Mouse (Mus musculus) ES-E14 (cell line): Measurements from ENCODE around the gene Snrpg. TPM values are rescaled to one million over a fixed set of nuclear protein-coding genes. Genes with fewer than 3 reads are reported as not detected.

Experiments used
- DNase-seq: peaks from one replicate; pipeline ENCODE4 v3.0.0-alpha.2; 2013; ENCODE audit warnings: low read depth, low spot score
- H3K27ac ChIP-seq: 2 replicates; pipeline ENCODE4 v1.5.1; 2012; ENCODE audit warnings: low read depth, mild to moderate bottlenecking, low read length, moderate library complexity, mixed read lengths; ENCODE audit not compliant: poor library complexity, insufficient read depth, severe bottlenecking
- H3K36me3 ChIP-seq: 2 replicates; pipeline ENCODE4 v1.6.1; 2012; ENCODE audit warnings: mild to moderate bottlenecking, low read length, moderate library complexity, mixed read lengths; ENCODE audit not compliant: control insufficient read depth, poor library complexity, insufficient read depth, severe bottlenecking
- H3K4me1 ChIP-seq, 2 experiments: fragments of 150-350 bp in 1 of 2; sonication (generic) in 1 of 2; 2 replicates each; pipeline ENCODE4 v1.6.1; 2012; ENCODE audit warnings: low read length in 2 of 2, mild to moderate bottlenecking in 1 of 2, mixed read lengths in 1 of 2; ENCODE audit not compliant: control insufficient read depth in 2 of 2, insufficient read depth in 2 of 2, poor library complexity in 1 of 2
- H3K4me3 ChIP-seq, 2 experiments: fragments of 150-350 bp in 1 of 2; sonication (generic) in 1 of 2; 2 replicates each; pipeline ENCODE4 v1.5.1; 2012; ENCODE audit warnings: low read length in 2 of 2, low read depth in 1 of 2, mild to moderate bottlenecking in 1 of 2, mixed read lengths in 1 of 2; ENCODE audit not compliant: insufficient read depth in 1 of 2, poor library complexity in 1 of 2, severe bottlenecking in 1 of 2
- H3K9ac ChIP-seq: 2 replicates; pipeline ENCODE4 v1.6.1; 2012; ENCODE audit warnings: low read depth, mild to moderate bottlenecking, low read length, mixed read lengths; ENCODE audit not compliant: poor library complexity, insufficient read depth, severe bottlenecking
- H3K9me3 ChIP-seq: fragments of 150-350 bp; sonication (generic); 2 replicates; pipeline ENCODE4 v1.6.1; 2012; ENCODE audit warnings: low read depth, mild to moderate bottlenecking, low read length; ENCODE audit not compliant: control insufficient read depth, insufficient read depth
- CHD2 ChIP-seq: IDR thresholded peaks from 2 replicates; pipeline ENCODE4 v1.6.1; 2014; ENCODE audit warnings: mild to moderate bottlenecking, low read depth, low read length, inconsistent platforms
- HCFC1 ChIP-seq: IDR thresholded peaks from 2 replicates; pipeline ENCODE4 v1.6.1; 2012; ENCODE audit warnings: low read length, inconsistent platforms, borderline replicate concordance; ENCODE audit not compliant: insufficient read depth
- MAFK ChIP-seq: IDR thresholded peaks from 2 replicates; pipeline ENCODE4 v1.6.1; 2014; ENCODE audit warnings: mild to moderate bottlenecking, low read depth, low read length, inconsistent platforms; ENCODE audit not compliant: insufficient read depth
- ZC3H11A ChIP-seq: IDR thresholded peaks from 2 replicates; pipeline ENCODE4 v1.6.1; 2012; ENCODE audit warnings: low read depth, mild to moderate bottlenecking, inconsistent platforms, low read length, borderline replicate concordance
- ZNF384 ChIP-seq: IDR thresholded peaks from 2 replicates; pipeline ENCODE4 v1.6.1; 2012; ENCODE audit warnings: low read depth, low read length, inconsistent platforms
- in situ Hi-C, 2 experiments: fragments of 600-800 bp; cut with MboI; formaldehyde crosslinking; loops; one replicate each; pipeline ENCODE4 v1.15.1; 2025; ENCODE audit warnings: low sequenced_read_pairs in 2 of 2, inconsistent platforms in 1 of 2; ENCODE audit not compliant: unreplicated experiment in 2 of 2
- total RNA-seq: library from RNA; depleted of rRNA; stranded (reverse); fragments of 300-350 nt; gene quantifications from 2 replicates; pipeline ENCODE4 v1.2.3, GENCODE M21; 2012; rRNA removed

The Snrpg gene
- 672 and 786 TPM in 2 replicates for total RNA-seq

DNA sequence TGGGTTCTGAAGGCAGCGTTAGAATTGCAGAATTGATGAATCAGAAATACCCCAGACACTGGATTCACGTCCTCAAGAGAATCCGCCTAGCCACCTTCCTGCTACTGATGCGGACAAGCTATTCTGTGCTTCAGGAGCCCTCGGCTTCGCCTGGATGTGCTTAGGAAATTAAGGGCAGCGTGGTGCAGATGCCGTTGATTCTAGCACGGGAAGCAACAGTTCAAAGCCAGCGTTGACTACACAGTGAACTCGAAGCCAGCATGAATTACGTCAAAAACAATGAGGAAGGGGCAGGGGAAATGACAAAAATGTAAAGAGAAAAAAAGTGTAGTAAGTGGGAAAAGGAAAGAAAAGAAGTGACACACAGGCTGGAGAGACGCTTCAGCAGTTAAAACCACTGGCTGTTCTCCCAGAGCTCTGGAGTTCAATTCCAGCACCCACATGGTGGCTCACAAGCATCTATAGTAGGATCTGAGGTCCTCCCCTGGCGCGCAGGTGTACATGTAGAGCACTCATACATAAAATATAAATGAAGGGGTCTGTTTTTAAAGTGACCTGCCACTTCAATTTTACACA, at the start of gene Snrpg:
TSS of gene Snrpg (plus strand) at position 541 of the 576 bp plus-strand sequence.
- H3K9me3 ChIP-seq = no peaks in the 10 kb centered on the region
- DNase-seq = no peak
- in situ Hi-C loops = loop anchor here in 1 of 2 experiments (25.0 kb wide), 1 partner anchor 234 kb away; no protein-coding TSS in a partner anchor
- peak within 1 kb of the TSS; percentile 56 for H3K27ac ChIP-seq
- peak within 1 kb of the TSS; percentile 83 to 86 for H3K4me3 ChIP-seq
- TF ChIP-seq CHD2 (no peak), MAFK (no peak), ZC3H11A (no peak), ZNF384 (no peak), HCFC1 (no peak)
- H3K36me3 ChIP-seq = peaks cover 13% of the 10 kb centered on the region
- peaks cover 0 to 12% of the 10 kb centered on the region in 2 experiments; a peak in 1 of 4 replicates for H3K4me1 ChIP-seq
- H3K9ac ChIP-seq = peak within 1 kb of the TSS; percentile 99

DNA sequence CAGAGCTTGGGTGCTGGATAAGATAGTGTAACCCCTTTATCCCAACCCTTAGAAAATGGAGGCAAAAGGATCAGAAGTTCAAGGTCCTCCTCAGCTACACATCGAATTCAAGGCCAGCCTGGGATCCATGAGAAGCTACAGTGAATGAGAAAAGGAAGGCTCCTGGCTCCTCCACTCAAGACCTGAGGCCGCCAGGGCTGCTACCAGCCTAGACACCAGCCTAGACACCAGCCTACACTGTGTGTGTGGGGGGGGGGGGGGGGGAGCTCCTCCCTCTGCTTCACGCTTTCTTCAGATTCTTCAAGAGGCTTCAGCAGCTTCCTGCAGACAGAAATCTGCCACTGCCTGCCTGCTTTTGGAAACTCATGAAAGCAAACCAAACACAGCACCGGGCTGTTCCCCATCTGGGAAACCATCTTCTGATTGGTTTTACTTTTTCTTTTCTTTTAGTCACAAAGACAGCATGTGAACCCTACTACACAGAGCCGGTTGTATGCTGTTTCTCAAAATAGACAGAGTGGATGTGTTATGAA, 49.0 kb upstream of the Snrpg start:
- H3K9ac ChIP-seq = no peak overlapping the region
- in situ Hi-C loops = no loop called here
- no peaks in the 10 kb centered on the region for H3K36me3 ChIP-seq
- H3K27ac ChIP-seq = no peak overlapping the region; the same call in 1 of the 2 replicates
- no peak for DNase-seq
- H3K4me1 ChIP-seq = peaks cover 0 to 6% of the 10 kb centered on the region in 2 experiments; a peak in 1 of 4 replicates
- no peak overlapping the region for H3K4me3 ChIP-seq
- no peaks in the 10 kb centered on the region for H3K9me3 ChIP-seq
- TF ChIP-seq ZNF384 (no peak), ZC3H11A (no peak), MAFK (no peak), CHD2 (no peak), HCFC1 (no peak)

- TF ChIP-seq ZNF384 (no peak), MAFK (peak; percentile 99)
- Histone ChIP-seq H3K4me1 (peaks cover 0 to 6% of the 10 kb centered on the region in 2 experiments; a peak in 1 of 4 replicates), H3K27ac (peak overlapping the region; percentile 67), H3K9me3 (no peaks in the 10 kb centered on the region), H3K4me3 (peak overlapping the region; percentile 26 to 51), H3K9ac (peak overlapping the region; percentile 62; the same call in 1 of the 2 replicates), H3K36me3 (no peaks in the 10 kb centered on the region)
- in situ Hi-C loops = no loop called here
- peak; percentile 70 for DNase-seq
Measured at GRCm38 (mm10) chr6:86322991-86323390, 48.1 kb upstream of the Snrpg start.

DNA sequence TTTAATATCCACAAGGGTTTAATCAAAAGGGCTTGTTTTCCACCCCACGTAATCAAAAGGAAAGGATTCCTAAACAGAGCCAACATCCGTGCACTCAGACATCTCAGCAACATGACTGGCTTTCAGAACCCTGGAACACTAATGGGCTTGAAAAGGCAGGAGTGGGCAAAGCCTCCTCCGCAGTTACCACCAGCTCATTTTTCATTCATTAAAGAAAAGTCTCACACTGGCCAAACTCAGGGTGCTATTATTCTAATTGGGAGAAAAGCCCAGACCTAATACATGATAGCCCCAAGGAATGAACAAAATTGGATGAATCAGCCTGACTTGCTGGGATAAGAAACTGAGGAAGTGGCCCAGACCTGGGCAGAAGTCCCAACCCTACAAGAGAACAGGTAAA, 46.7 kb upstream of the Snrpg start:
- peaks cover 0 to 9% of the 10 kb centered on the region in 2 experiments; a peak in 1 of 4 replicates for H3K4me1 ChIP-seq
- H3K36me3 ChIP-seq = no peaks in the 10 kb centered on the region
- no peaks in the 10 kb centered on the region for H3K9me3 ChIP-seq
- TF ChIP-seq ZNF384 (no peak), CHD2 (no peak), MAFK (no peak), ZC3H11A (no peak), HCFC1 (no peak)
- no peak overlapping the region for H3K27ac ChIP-seq
- no peak overlapping the region for H3K4me3 ChIP-seq
- no peak overlapping the region for H3K9ac ChIP-seq
- no peak for DNase-seq
- in situ Hi-C loops = no loop called here

GRCm38 (mm10) chr6:86325646-86326045, 45.5 kb upstream of the Snrpg start:
- no peak for DNase-seq
- H3K9me3 ChIP-seq = no peaks in the 10 kb centered on the region
- no peak overlapping the region for H3K4me3 ChIP-seq
- in situ Hi-C loops = no loop called here
- no peak for TF ChIP-seq HCFC1
- no peak for TF ChIP-seq CHD2
- TF ChIP-seq ZNF384 = no peak
- TF ChIP-seq ZC3H11A = no peak
- no peak for TF ChIP-seq MAFK
- H3K27ac ChIP-seq = no peak overlapping the region
- H3K36me3 ChIP-seq = no peaks in the 10 kb centered on the region
- H3K9ac ChIP-seq = no peak overlapping the region
- peaks cover 0 to 9% of the 10 kb centered on the region in 2 experiments; a peak in 1 of 4 replicates for H3K4me1 ChIP-seq
